Mouse (Mus musculus) left cerebral cortex, adult 8-10 months (tissue): ENCODE measurements around the gene Mcm6. TPM values are rescaled to one million over a fixed set of nuclear protein-coding genes. Genes with fewer than 3 reads are reported as not detected.
A peak's percentile ranks its signal among the peaks of the same experiment; 100 is the strongest.

Experiments
- DNase-seq, 2 experiments: peaks; one replicate each; pipeline ENCODE4 v3.0.0; 2022; ENCODE audit warnings: low spot score in 2 of 2
- total RNA-seq, 4 experiments: library from RNA; stranded (reverse); gene quantifications; 2 replicates each; pipeline ENCODE4 v1.2.4; 2022

The Mcm6 gene
- 1 to 10 TPM; 6.1 to 8.7 (median 7.3) TPM for total RNA-seq

GRCm38 (mm10) chr1:128359554-128360376, at the start of gene Mcm6:
Gene Mcm6, minus strand, starts transcription at chr1:128359664.
- DNase-seq: peak; percentile 85 to 92

- no peak for DNase-seq
These were observed 47.4 kb upstream of the Mcm6 start for GRCm38 (mm10) chr1:128406846-128407245.

GRCm38 (mm10) chr1:128405675-128406074, 46.2 kb upstream of the Mcm6 start:
- no peak for DNase-seq

GRCm38 (mm10) chr1:128405041-128405481, 45.6 kb upstream of the Mcm6 start:
- no peak for DNase-seq

- DNase-seq: no peak
These were observed 41.5 kb upstream of the Mcm6 start for GRCm38 (mm10) chr1:128400926-128401325.

GRCm38 (mm10) chr1:128399941-128400915, 40.8 kb upstream of the Mcm6 start:
- DNase-seq: no peak

- no peak for DNase-seq
These were observed 39.4 kb upstream of the Mcm6 start for GRCm38 (mm10) chr1:128398738-128399445.

DNA sequence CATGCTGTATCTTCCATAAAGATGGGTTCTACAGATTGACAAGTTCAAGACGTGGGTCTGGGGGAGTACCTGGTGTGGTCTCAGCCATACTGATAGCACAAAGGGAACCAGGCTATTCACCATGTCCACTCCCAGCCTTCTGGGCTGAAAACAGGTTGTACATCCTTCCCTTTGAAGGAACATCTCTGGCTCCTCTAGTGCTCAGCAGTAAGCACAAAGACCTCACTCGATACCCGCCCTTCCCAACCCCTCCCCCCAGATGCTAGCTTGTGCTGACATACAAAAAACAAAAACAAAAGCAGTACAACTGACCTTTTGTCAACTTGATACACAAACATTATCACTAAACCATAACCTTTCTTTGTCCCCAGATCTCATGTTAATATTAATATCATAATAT, 35.2 kb upstream of the Mcm6 start:
- DNase-seq: no peak

DNA sequence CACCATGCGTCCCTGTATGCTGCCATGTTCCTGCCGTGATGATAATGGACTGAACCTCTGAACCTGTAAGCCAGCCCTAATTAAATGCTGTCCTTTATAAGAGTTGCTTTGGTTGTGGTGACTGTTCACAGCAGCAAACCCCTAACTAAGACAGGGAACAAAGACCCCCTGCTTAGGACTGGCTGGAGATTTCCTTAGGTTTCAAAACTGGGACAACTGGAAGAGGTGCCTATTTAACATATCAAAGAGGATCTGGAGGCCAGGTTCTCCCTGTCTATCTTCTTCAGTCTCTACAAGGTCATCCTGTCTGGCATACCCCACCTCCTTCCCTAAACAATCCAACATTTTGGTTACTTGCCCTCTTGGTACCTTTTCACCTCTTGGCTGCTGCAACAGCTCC, 32.9 kb upstream of the Mcm6 start:
- DNase-seq: no peak

DNA sequence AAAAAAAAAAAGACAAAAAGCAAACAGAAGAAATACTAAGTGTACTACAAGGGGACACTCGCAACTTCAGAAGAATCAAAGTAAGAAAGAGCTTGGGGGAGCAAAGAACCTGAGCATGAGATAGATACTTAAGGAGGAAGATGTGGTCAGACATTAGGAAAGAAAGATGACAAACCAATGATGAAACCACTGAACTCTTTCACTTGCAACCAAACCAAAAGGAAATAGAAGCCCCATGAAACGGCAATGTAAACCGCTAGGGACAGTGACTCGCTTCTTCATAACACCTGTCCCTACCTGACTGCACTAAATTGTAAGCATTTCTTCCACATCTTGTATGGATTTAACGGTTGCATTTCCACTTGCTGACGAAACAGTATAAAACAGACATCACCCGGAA, 27.0 kb upstream of the Mcm6 start:
- DNase-seq: no peak

GRCm38 (mm10) chr1:128376841-128377240, 17.4 kb upstream of the Mcm6 start:
- no peak for DNase-seq

GRCm38 (mm10) chr1:128372143-128372860, 12.8 kb upstream of the Mcm6 start:
- DNase-seq: no peak

DNA sequence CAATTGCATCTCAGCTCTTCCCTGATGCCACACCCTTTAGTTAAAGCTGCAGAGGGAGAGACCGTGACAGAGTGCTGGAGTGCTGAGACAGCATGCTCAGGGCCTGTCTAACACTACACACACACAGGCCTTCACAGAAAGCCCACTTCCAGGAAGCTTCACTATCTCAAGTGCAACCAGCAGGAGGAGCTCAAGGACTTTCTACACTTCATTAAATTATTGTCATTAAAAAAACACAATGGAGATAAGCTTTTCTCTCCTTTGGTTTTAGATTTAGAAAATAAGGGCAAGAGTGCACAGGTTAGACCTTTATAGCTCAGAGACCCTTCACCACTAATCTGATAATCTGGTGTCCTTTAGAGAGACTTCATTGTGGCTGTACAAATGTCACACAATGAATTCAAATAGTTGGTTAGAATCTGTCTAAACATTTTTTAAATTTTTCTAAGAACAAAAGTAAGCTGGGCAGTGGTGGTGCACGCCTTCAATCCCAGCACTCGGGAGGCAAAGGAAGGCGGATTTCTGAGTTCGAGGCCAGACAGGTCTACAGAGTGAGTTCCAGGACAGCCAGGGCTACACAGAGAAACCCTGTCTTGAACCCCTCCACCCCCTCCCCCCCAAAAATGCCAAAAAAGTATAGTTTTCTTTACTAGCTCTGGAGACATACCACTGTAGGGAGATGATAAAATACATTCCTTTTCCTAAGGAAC, 9.4 kb upstream of the Mcm6 start:
- no peak for DNase-seq

GRCm38 (mm10) chr1:128360601-128361000, 1.1 kb upstream of the Mcm6 start:
- DNase-seq: peak in 1 of 2 experiments; percentile 58

DNA sequence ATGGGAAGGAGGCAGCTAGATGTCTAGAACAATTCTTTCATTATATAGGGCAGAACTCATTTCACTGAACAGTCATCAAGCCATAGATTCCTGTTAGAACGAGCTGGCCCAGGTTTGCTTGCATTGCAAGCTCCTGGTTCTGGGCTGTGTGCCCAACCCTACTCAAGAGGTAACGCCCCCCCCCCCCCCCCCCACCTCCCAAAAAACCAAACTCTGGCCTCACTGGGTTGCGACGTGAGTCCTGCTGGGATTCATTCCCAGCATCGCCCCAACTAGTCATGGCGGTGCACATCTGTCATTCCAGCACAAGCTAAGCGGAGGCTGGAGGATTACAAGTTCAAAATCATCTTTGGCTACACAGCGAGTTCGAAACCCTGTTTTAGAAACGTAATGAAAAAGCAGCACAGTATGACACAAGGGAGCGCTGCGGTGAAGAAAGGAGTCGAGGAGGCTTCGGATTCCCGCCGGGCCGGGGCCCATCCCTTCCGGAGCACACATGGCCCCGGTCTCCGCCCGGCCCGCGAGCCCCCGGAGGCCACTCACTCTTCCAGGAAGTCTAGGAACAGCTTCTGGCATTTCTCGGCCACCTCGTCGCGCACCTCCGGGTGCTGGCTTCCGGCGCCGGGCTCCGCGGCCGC, 429 bp downstream of the Mcm6 start:
- no peak for DNase-seq

- DNase-seq: no peak
These were observed 1.2 kb downstream of the Mcm6 start for GRCm38 (mm10) chr1:128358276-128358675.

GRCm38 (mm10) chr1:128357452-128357851, 2.0 kb downstream of the Mcm6 start:
- no peak for DNase-seq

DNA sequence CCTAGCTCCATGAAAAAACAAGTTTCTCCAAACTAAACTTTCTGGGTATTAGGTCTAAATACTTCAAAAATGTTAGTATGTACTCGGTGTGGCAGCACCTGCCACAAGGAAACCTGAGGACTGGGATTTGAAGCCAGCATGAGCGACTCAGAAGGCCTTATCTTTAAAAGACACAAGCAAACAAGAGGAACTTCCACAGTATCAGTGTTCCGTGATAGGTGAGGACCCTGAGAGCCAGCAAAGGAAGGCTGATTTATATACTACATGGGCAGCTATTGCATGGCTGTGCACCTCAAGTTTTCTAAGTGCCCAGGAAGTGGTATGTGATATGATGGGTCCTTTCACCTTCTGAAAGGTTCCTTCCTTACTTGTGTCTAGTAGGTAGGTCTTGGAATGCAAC, 6.4 kb downstream of the Mcm6 start:
- no peak for DNase-seq

DNA sequence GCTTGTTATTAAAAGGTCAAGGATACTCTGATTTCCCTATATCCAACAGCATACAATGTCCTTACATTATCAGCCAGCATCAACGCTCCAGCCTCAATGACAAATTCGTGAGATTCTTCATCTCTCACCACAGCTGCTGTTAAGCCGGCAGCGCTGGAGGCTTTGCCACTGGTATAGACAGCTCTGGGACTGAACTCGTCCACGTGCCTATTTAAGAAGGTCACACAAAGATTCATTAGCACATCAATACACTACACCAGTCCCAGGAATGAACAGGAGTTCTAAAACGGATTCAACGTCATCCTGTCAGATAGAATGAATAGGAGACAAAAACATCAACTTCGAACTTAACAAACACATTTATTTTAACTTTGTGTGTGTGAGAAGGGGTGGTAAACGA, 15.2 kb downstream of the Mcm6 start:
- DNase-seq: no peak
